Mouse (Mus musculus) thymus, postnatal 10 days (tissue): ENCODE measurements around the gene 1500009L16Rik.
A peak's percentile ranks its signal among the peaks of the same experiment; 100 is the strongest.

Source experiments
- DNase-seq, 2 experiments: peaks; one replicate each; pipeline ENCODE4 v3.0.0; 2021; ENCODE audit warnings: low spot score in 2 of 2

The 1500009L16Rik gene

GRCm38 (mm10) chr10:83722579-83723031, at the start of gene 1500009L16Rik:
Gene 1500009L16Rik (plus strand): TSS chr10:83722865.
- peak; percentile 79 to 80 for DNase-seq

GRCm38 (mm10) chr10:83681334-83681733, 41.3 kb upstream of the 1500009L16Rik start:
- DNase-seq = no peak

- DNase-seq = peak in 1 of 2 experiments; percentile 6
Observed at GRCm38 (mm10) chr10:83688215-83688614, 34.5 kb upstream of the 1500009L16Rik start.

- no peak for DNase-seq
Observed at GRCm38 (mm10) chr10:83692175-83692895, 30.3 kb upstream of the 1500009L16Rik start.

GRCm38 (mm10) chr10:83696226-83696625, 26.4 kb upstream of the 1500009L16Rik start:
- DNase-seq = no peak

- no peak for DNase-seq
Observed at GRCm38 (mm10) chr10:83706628-83707027, 16.0 kb upstream of the 1500009L16Rik start.

- DNase-seq = no peak
Observed at GRCm38 (mm10) chr10:83709920-83710319, 12.7 kb upstream of the 1500009L16Rik start.

- DNase-seq = no peak
Observed at GRCm38 (mm10) chr10:83711769-83712168, 10.9 kb upstream of the 1500009L16Rik start.

- peak in 1 of 2 experiments; percentile 10 for DNase-seq
Observed at GRCm38 (mm10) chr10:83718855-83719474, 3.7 kb upstream of the 1500009L16Rik start.

- peak in 1 of 2 experiments; percentile 25 for DNase-seq
Observed at GRCm38 (mm10) chr10:83723055-83723454, 390 bp downstream of the 1500009L16Rik start.

- DNase-seq = no peak
Observed at GRCm38 (mm10) chr10:83724351-83725059, 1.8 kb downstream of the 1500009L16Rik start.

- no peak for DNase-seq
Observed at GRCm38 (mm10) chr10:83726164-83726563, 3.5 kb downstream of the 1500009L16Rik start.

GRCm38 (mm10) chr10:83727846-83728245, 5.2 kb downstream of the 1500009L16Rik start:
- no peak for DNase-seq

- DNase-seq = peak; percentile 16 to 27
Observed at GRCm38 (mm10) chr10:83728529-83728928, 5.9 kb downstream of the 1500009L16Rik start.

- DNase-seq = no peak
Observed at GRCm38 (mm10) chr10:83729076-83729475, 6.4 kb downstream of the 1500009L16Rik start.

- peak; percentile 67 to 91 for DNase-seq
Observed at GRCm38 (mm10) chr10:83729492-83729891, 6.8 kb downstream of the 1500009L16Rik start.

GRCm38 (mm10) chr10:83733725-83734124, 11.1 kb downstream of the 1500009L16Rik start:
- no peak for DNase-seq

- DNase-seq = no peak
Observed at GRCm38 (mm10) chr10:83738996-83739655, 16.5 kb downstream of the 1500009L16Rik start.

GRCm38 (mm10) chr10:83744656-83745055, 22.0 kb downstream of the 1500009L16Rik start:
- DNase-seq = no peak

GRCm38 (mm10) chr10:83753056-83753455, 30.4 kb downstream of the 1500009L16Rik start:
- no peak for DNase-seq

- no peak for DNase-seq
Observed at GRCm38 (mm10) chr10:83757343-83757962, 34.8 kb downstream of the 1500009L16Rik start.
